27 mouse cellular contexts compared by ENCODE assay signal in genomic region chr2:165300885-165301284, GRCm38 (mm10). TPM values are rescaled to one million over a fixed set of nuclear protein-coding genes. Genes with fewer than 3 reads are reported as not detected.
DNase-seq lines count a peak whose midpoint lies in the region; ATAC-seq and TF ChIP-seq lines count a peak whose summit lies in the region.
"Had no signal": no experiment of that assay in that cellular context is flagged by ENCODE, and none has a peak within 500 bp of the region (broad histone marks: within the 10 kb centered on the region; RNA-seq: fewer than 3 reads in every experiment).

No protein-coding gene starts in this region.

- H3K9ac ChIP-seq in forebrain, embryonic 14.5 days (ENCODE audit: low read length) = no peak overlapping the region
- H3K9ac ChIP-seq in forebrain, embryonic 11.5 days (ENCODE audit: low read length) = no peak overlapping the region
- H3K9ac ChIP-seq in neural tube, embryonic 15.5 days (replicated peaks) = no peak overlapping the region
- H3K9ac ChIP-seq: heart, embryonic 13.5 days; intestine, embryonic 15.5 days; liver, embryonic 14.5 days; midbrain, embryonic 15.5 days; neural tube, embryonic 12.5 days had no signal

- no peak overlapping the region for H3K4me2 ChIP-seq in forebrain, embryonic 14.5 days (ENCODE audit: low read length)
- no peak overlapping the region for H3K4me2 ChIP-seq in forebrain, embryonic 11.5 days (ENCODE audit: low read depth, low read length, severe bottlenecking)
- no peak overlapping the region for H3K4me2 ChIP-seq in neural tube, embryonic 15.5 days
- H3K4me2 ChIP-seq: heart, embryonic 13.5 days; intestine, embryonic 15.5 days; midbrain, embryonic 15.5 days; neural tube, embryonic 12.5 days had no signal

- TF ChIP-seq POLR2A in brain, embryonic 14.5 days (IDR thresholded peaks at IDR 0.05; ENCODE audit: borderline replicate concordance, extremely low read depth, insufficient read depth, insufficient read length, poor library complexity, severe bottlenecking) = no peak

- H3K27ac ChIP-seq in forebrain, embryonic 14.5 days (ENCODE audit: low read depth, low read length) = peak overlapping the region; percentile 36; the same call in 1 of the 2 replicates
- H3K27ac ChIP-seq in forebrain, embryonic 11.5 days (ENCODE audit: low read depth, low read length) = no peak overlapping the region
- H3K27ac ChIP-seq in layer of hippocampus, adult 2 months = peak overlapping the region; percentile 87
- H3K27ac ChIP-seq in neural tube, embryonic 15.5 days (replicated peaks) = 0 out of 2 replicates have a peak overlapping the region, but pooled peaks have one; percentile 9
- H3K27ac ChIP-seq: gastrocnemius, adult 2 months; heart, adult 2 months; heart, embryonic 13.5 days; intestine, embryonic 15.5 days; liver, embryonic 14.5 days; macrophage; neural tube, embryonic 12.5 days had no signal

- no peaks in the 10 kb centered on the region for H3K9me3 ChIP-seq in forebrain, embryonic 14.5 days (replicated peaks; ENCODE audit: control insufficient read depth, low read length)
- H3K9me3 ChIP-seq in forebrain, embryonic 11.5 days (ENCODE audit: control insufficient read depth, low read length) = no peaks in the 10 kb centered on the region
- no peaks in the 10 kb centered on the region for H3K9me3 ChIP-seq in neural tube, embryonic 15.5 days (replicated peaks)
- H3K9me3 ChIP-seq: heart, embryonic 13.5 days; intestine, embryonic 15.5 days; midbrain, embryonic 15.5 days; neural tube, embryonic 12.5 days had no signal

- WGBS in forebrain, embryonic 14.5 days = 79% methylated on average over 6 of the region's 6 CpGs
- 80% methylated on average over 6 of the region's 6 CpGs for WGBS in forebrain, embryonic 11.5 days
- 72% methylated on average over 6 of the region's 6 CpGs for WGBS in neural tube, embryonic 15.5 days

- H3K36me3 ChIP-seq in forebrain, embryonic 14.5 days (ENCODE audit: control insufficient read depth, insufficient read depth, low read length) = peaks cover 86% of the 10 kb centered on the region
- peaks cover 3% of the 10 kb centered on the region for H3K36me3 ChIP-seq in forebrain, embryonic 11.5 days (ENCODE audit: control insufficient read depth, insufficient read depth, low read length)
- peaks cover 79% of the 10 kb centered on the region for H3K36me3 ChIP-seq in neural tube, embryonic 15.5 days

- ATAC-seq in forebrain, embryonic 14.5 days = no peak
- ATAC-seq in forebrain, embryonic 11.5 days (replicated peaks; ENCODE audit: low FRiP score) = no peak
- ATAC-seq in neural tube, embryonic 15.5 days (ENCODE audit: low FRiP score) = no peak
- ATAC-seq: CD4-positive, CD25-positive, alpha-beta regulatory T cell, adult 4 months; intestine, embryonic 15.5 days; midbrain, embryonic 15.5 days had no signal

- H3K27me3 ChIP-seq in forebrain, embryonic 14.5 days (replicated peaks; ENCODE audit: control insufficient read depth, insufficient read depth, low read length) = no peaks in the 10 kb centered on the region
- no peaks in the 10 kb centered on the region for H3K27me3 ChIP-seq in forebrain, embryonic 11.5 days (ENCODE audit: control insufficient read depth, insufficient read depth, low read length)
- no peaks in the 10 kb centered on the region for H3K27me3 ChIP-seq in neural tube, embryonic 15.5 days (replicated peaks)
- H3K27me3 ChIP-seq: heart, embryonic 13.5 days; intestine, embryonic 15.5 days; midbrain, embryonic 15.5 days; neural tube, embryonic 12.5 days had no signal

- DNase-seq in forebrain, embryonic 14.5 days (ENCODE audit: low spot score) = no peak
- DNase-seq in forebrain, embryonic 11.5 days (ENCODE audit: low spot score) = no peak
- DNase-seq in layer of hippocampus, adult 2 months (ENCODE audit: low spot score in 2 of 2) = no peak
- DNase-seq in layer of hippocampus, adult 8-10 months (ENCODE audit: low spot score in 2 of 2) = no peak
- peak; percentile 60 for DNase-seq in brain, embryonic 14.5 days (ENCODE audit: low read depth)
- DNase-seq in spleen, postnatal 10 days (ENCODE audit: low spot score in 2 of 2) = no peak
- DNase-seq: adrenal gland, postnatal 36 days; gastrocnemius, adult 2 months; gastrocnemius, postnatal 36 days; heart, adult 2 months; heart, postnatal 10 days; kidney, adult 2 months; layer of hippocampus, postnatal 36 days; liver; lung, adult 2 months; lung, postnatal 10 days; right cerebral cortex, postnatal 25 days; thymus, adult 18-20 months; thymus, postnatal 25 days had no signal

- H3K4me1 ChIP-seq in forebrain, embryonic 14.5 days (ENCODE audit: control insufficient read depth, insufficient read depth, low read length) = no peaks in the 10 kb centered on the region
- no peaks in the 10 kb centered on the region for H3K4me1 ChIP-seq in forebrain, embryonic 11.5 days (replicated peaks; ENCODE audit: control insufficient read depth, insufficient read depth, low read length)
- 0 out of 2 replicates have a peak, but pooled peaks cover 5% of the 10 kb centered on the region for H3K4me1 ChIP-seq in neural tube, embryonic 15.5 days
- H3K4me1 ChIP-seq: heart, embryonic 13.5 days; intestine, embryonic 15.5 days; midbrain, embryonic 15.5 days; neural tube, embryonic 12.5 days had no signal

- TF ChIP-seq CTCF in layer of hippocampus, adult 2 months (conservative IDR thresholded peaks at IDR 0.05) = no peak
- TF ChIP-seq CTCF in brain, embryonic 14.5 days (IDR thresholded peaks at IDR 0.05; ENCODE audit: borderline replicate concordance, extremely low read depth, insufficient read depth, insufficient read length) = no peak

- H3K4me3 ChIP-seq in forebrain, embryonic 14.5 days (ENCODE audit: low read depth, low read length) = no peak overlapping the region
- no peak overlapping the region for H3K4me3 ChIP-seq in forebrain, embryonic 11.5 days (ENCODE audit: low read depth, low read length)
- H3K4me3 ChIP-seq in layer of hippocampus, adult 2 months = no peak overlapping the region
- no peak overlapping the region for H3K4me3 ChIP-seq in neural tube, embryonic 15.5 days (replicated peaks)
- H3K4me3 ChIP-seq: gastrocnemius, adult 2 months; heart, adult 2 months; heart, embryonic 13.5 days; intestine, embryonic 15.5 days; midbrain, embryonic 15.5 days; neural tube, embryonic 12.5 days had no signal

RNA-seq across cellular contexts. Expression of gene Slc35c2, which starts 13.2 kb away (rescaled TPM):
- 54.7 and 56.4 TPM in 2 replicates for polyA plus RNA-seq in forebrain, embryonic 14.5 days (2014; fragmentation: Nextera tagmentation; extraction: Ambion mirVana)
- 54.3 and 62.7 TPM in 2 replicates for polyA plus RNA-seq in forebrain, embryonic 11.5 days (2014; fragmentation: Nextera tagmentation; extraction: Ambion mirVana)
- total RNA-seq in layer of hippocampus, adult 2 months (2021) = 10 to 100 TPM; 94.6 to 98.4 TPM
- total RNA-seq in layer of hippocampus, adult 8-10 months (2022) = 10 to 100 TPM; 79.3 to 98.3 (median 92.3) TPM
- polyA plus RNA-seq in brain, embryonic 14.5 days (2012; rRNA removed) = 62.3 and 78.7 TPM in 2 replicates
- 65.6 and 68.3 TPM in 2 replicates for polyA plus RNA-seq in neural tube, embryonic 15.5 days (2015; fragmentation: Nextera tagmentation; extraction: Ambion mirVana)

RNA-seq across cellular contexts. Expression of gene Elmo2, which starts 25.4 kb away (rescaled TPM):
- polyA plus RNA-seq in forebrain, embryonic 14.5 days (2014; fragmentation: Nextera tagmentation; extraction: Ambion mirVana) = 95.5 and 101 TPM in 2 replicates
- 95.4 and 108 TPM in 2 replicates for polyA plus RNA-seq in forebrain, embryonic 11.5 days (2014; fragmentation: Nextera tagmentation; extraction: Ambion mirVana)
- total RNA-seq in layer of hippocampus, adult 2 months (2021) = 100 to 1,000 TPM; 200 to 202 TPM
- 100 to 1,000 TPM; 154 to 173 (median 161) TPM for total RNA-seq in layer of hippocampus, adult 8-10 months (2022)
- polyA plus RNA-seq in brain, embryonic 14.5 days (2012; rRNA removed) = 114 and 125 TPM in 2 replicates
- 85.1 and 89.1 TPM in 2 replicates for polyA plus RNA-seq in neural tube, embryonic 15.5 days (2015; fragmentation: Nextera tagmentation; extraction: Ambion mirVana)
